Mouse (Mus musculus): Measurements from ENCODE around the gene Mafb. TPM values are rescaled to one million over a fixed set of nuclear protein-coding genes. Genes with fewer than 3 reads are reported as not detected.

Mafb gene
- polyA plus RNA-seq (2015; fragmentation: Nextera tagmentation; extraction: Ambion mirVana), result 2.5 and 11.2 TPM in 2 replicates

DNA sequence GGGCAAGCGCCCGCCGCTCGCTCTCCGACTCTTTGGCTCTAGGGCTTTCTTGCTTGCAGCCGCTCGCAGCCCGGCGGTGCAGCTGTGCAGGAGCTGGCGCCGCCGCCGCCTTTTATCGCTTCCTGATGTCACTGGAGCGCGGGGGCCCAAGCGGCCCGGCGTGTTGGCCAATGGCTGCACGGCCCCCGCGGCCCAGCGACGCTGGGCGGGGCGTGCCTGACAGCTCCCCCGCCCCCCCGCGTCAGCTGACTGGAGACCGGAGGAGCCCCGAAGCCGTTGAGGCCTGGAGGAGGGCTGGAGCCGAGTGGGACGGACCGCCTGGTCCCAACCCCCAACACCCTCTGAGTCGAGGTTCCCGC is at the start of gene Mafb:
Gene Mafb, minus strand, starts transcription at position 86 of the 359 bp plus-strand sequence.

DNA sequence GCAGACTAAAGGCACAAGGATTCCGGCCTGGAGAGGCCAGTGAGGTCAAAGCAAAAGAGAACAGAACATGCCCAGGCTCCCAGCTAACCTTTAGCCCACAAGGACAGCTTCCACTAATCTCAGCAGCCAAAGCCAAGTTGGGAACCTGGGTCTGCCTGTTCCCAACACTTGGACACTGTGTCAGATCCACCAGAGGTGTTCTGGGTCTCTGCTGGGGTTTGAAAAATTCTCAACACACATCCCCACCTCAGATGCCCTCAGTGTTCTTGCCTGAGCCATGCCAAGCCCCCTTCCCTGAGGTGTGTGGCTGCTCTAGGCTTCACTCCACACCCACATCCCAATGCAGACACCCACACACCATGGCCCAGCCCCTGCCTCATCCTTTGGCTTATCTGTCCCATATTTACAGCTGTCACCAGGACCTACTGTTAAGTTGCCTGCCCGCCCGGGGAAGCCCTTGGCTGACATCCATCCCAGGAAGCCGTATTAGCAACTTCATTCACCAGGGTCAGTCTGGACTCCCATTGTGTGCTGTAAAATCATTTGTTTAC is 32.7 kb downstream of the Mafb start, which contains the start of gene Gm826:
Gene Gm826, minus strand, starts transcription at position 52 of the 551 bp plus-strand sequence.

Other genes with a start within 250 kb of the Mafb start
- gene Gm826, start 32.9 kb downstream of the Mafb start, polyA plus RNA-seq (2015; fragmentation: Nextera tagmentation; extraction: Ambion mirVana), result not detected in 2 replicates